Mouse (Mus musculus) MEL (cell line): ENCODE measurements around the gene Lmntd1. TPM values are rescaled to one million over a fixed set of nuclear protein-coding genes. Genes with fewer than 3 reads are reported as not detected.

ENCODE experiments used
- DNase-seq: peaks from one replicate; pipeline ENCODE4 v3.0.0; 2011; ENCODE audit warnings: low read depth, low spot score
- H3K27ac ChIP-seq: 2 replicates; pipeline ENCODE4 v1.5.1; 2012; ENCODE audit warnings: low read depth, mild to moderate bottlenecking, control low read depth, low read length, moderate library complexity; ENCODE audit not compliant: control insufficient read depth
- H3K27me3 ChIP-seq, 2 experiments: fragments of 150-350 bp in 1 of 2; sonication (generic) in 1 of 2; 2 replicates each; pipeline ENCODE4 v1.6.1; 2012; ENCODE audit warnings: low read length in 2 of 2, mild to moderate bottlenecking in 2 of 2, improper control_type of control experiment in 1 of 2, moderate library complexity in 1 of 2; ENCODE audit not compliant: insufficient read depth in 2 of 2, control insufficient read depth in 1 of 2
- H3K36me3 ChIP-seq, 2 experiments: 2 replicates each; pipeline ENCODE4 v1.6.1; 2012 to 2014; ENCODE audit warnings: low read length in 2 of 2, improper control_type of control experiment in 1 of 2, inconsistent platforms in 1 of 2, mild to moderate bottlenecking in 1 of 2; ENCODE audit not compliant: insufficient read depth in 2 of 2, control insufficient read depth in 1 of 2
- H3K4me1 ChIP-seq, 2 experiments: fragments of 150-350 bp in 1 of 2; sonication (generic) in 1 of 2; 2 replicates each; pipeline ENCODE4 v1.6.1; 2012; ENCODE audit warnings: low read length in 2 of 2, improper control_type of control experiment in 1 of 2, mild to moderate bottlenecking in 1 of 2; ENCODE audit not compliant: insufficient read depth in 2 of 2, control insufficient read depth in 1 of 2
- H3K4me3 ChIP-seq, 2 experiments: fragments of 150-350 bp in 1 of 2; sonication (generic) in 1 of 2; 2 replicates each; pipeline ENCODE4 v1.5.1; 2012; ENCODE audit warnings: low read depth in 2 of 2, low read length in 2 of 2, mild to moderate bottlenecking in 2 of 2, moderate library complexity in 2 of 2, control low read depth in 1 of 2, improper control_type of control experiment in 1 of 2; ENCODE audit not compliant: control insufficient read depth in 1 of 2, insufficient read depth in 1 of 2
- H3K79me2 ChIP-seq: 2 replicates; pipeline ENCODE4 v1.6.1; 2012; ENCODE audit warnings: mild to moderate bottlenecking, low read length, moderate library complexity; ENCODE audit not compliant: control insufficient read depth, poor library complexity, insufficient read depth
- H3K9ac ChIP-seq: 2 replicates; pipeline ENCODE4 v1.6.1; 2012; ENCODE audit warnings: low read depth, mild to moderate bottlenecking, control low read depth, low read length, moderate library complexity; ENCODE audit not compliant: control insufficient read depth, poor library complexity, severe bottlenecking
- H3K9me3 ChIP-seq: fragments of 150-350 bp; sonication (generic); replicated peaks from 2 replicates; pipeline ENCODE4 v1.6.1; 2012; ENCODE audit warnings: mild to moderate bottlenecking, low read length, improper control_type of control experiment, moderate library complexity; ENCODE audit not compliant: insufficient read depth
- CHD1 ChIP-seq: IDR thresholded peaks from 2 replicates; pipeline ENCODE4 v1.6.1; 2012; ENCODE audit warnings: low read depth, mild to moderate bottlenecking, inconsistent platforms, low read length, improper control_type of control experiment
- CTCF ChIP-seq, 3 experiments: IDR thresholded peaks in 2 of 3; conservative IDR thresholded peaks in 1 of 3; 2 replicates each; pipeline ENCODE4 v1.5.1; 2011 to 2012; ENCODE audit warnings: low read length in 3 of 3, low read depth in 2 of 3, mild to moderate bottlenecking in 2 of 3, improper control_type of control experiment in 1 of 3, inconsistent platforms in 1 of 3, mixed read lengths in 1 of 3, moderate library complexity in 1 of 3; ENCODE audit not compliant: control insufficient read depth in 1 of 3, insufficient read depth in 1 of 3, poor library complexity in 1 of 3, severe bottlenecking in 1 of 3
- E2F4 ChIP-seq: IDR thresholded peaks from 2 replicates; pipeline ENCODE4 v1.6.1; 2011; ENCODE audit warnings: low read depth, low read length, improper control_type of control experiment, borderline replicate concordance
- ELF1 ChIP-seq: IDR thresholded peaks from 2 replicates; pipeline ENCODE4 v1.6.1; 2014; ENCODE audit warnings: low read depth, mild to moderate bottlenecking, inconsistent platforms, low read length, improper control_type of control experiment, moderate library complexity
- EP300 ChIP-seq, 2 experiments: IDR thresholded peaks; 2 replicates each; pipeline ENCODE4 v1.6.1; 2011; ENCODE audit warnings: improper control_type of control experiment in 2 of 2, low read length in 2 of 2, low read depth in 1 of 2, mild to moderate bottlenecking in 1 of 2
- ETS1 ChIP-seq: IDR thresholded peaks from 2 replicates; pipeline ENCODE4 v1.6.1; 2012; ENCODE audit warnings: low read depth, mild to moderate bottlenecking, inconsistent platforms, low read length, improper control_type of control experiment, moderate library complexity
- GABPA ChIP-seq: IDR thresholded peaks from 2 replicates; pipeline ENCODE4 v1.6.1; 2012; ENCODE audit warnings: low read depth, mild to moderate bottlenecking, inconsistent platforms, low read length, improper control_type of control experiment, moderate library complexity
- GATA1 ChIP-seq: IDR thresholded peaks from 2 replicates; pipeline ENCODE4 v1.6.1; 2011; ENCODE audit warnings: low read depth, low read length, improper control_type of control experiment
- HCFC1 ChIP-seq: IDR thresholded peaks from 2 replicates; pipeline ENCODE4 v1.6.1; 2012; ENCODE audit warnings: low read depth, mild to moderate bottlenecking, inconsistent platforms, low read length, improper control_type of control experiment, moderate library complexity
- MXI1 ChIP-seq: IDR thresholded peaks from 2 replicates; pipeline ENCODE4 v1.6.1; 2011; ENCODE audit warnings: mild to moderate bottlenecking, low read depth, low read length, improper control_type of control experiment
- POLR2A ChIP-seq, 2 experiments: IDR thresholded peaks; 2 replicates each; pipeline ENCODE4 v1.6.1; 2011 to 2012; ENCODE audit warnings: low read length in 2 of 2, mild to moderate bottlenecking in 2 of 2, control low read depth in 1 of 2, improper control_type of control experiment in 1 of 2, low read depth in 1 of 2, moderate library complexity in 1 of 2; ENCODE audit not compliant: control insufficient read depth in 1 of 2, insufficient read depth in 1 of 2, poor library complexity in 1 of 2
- POLR2AphosphoS2 ChIP-seq: IDR thresholded peaks from 2 replicates; pipeline ENCODE4 v1.6.1; 2011; ENCODE audit warnings: low read length, improper control_type of control experiment
- RAD21 ChIP-seq: IDR thresholded peaks from 2 replicates; pipeline ENCODE4 v1.6.1; 2011; ENCODE audit warnings: mild to moderate bottlenecking, low read depth, low read length, improper control_type of control experiment
- TAL1 ChIP-seq: IDR thresholded peaks from 2 replicates; pipeline ENCODE4 v1.6.1; 2012; ENCODE audit warnings: mild to moderate bottlenecking, inconsistent platforms, low read length, moderate library complexity, mixed read lengths
- TBP ChIP-seq: IDR thresholded peaks from 2 replicates; pipeline ENCODE4 v1.8.0; 2011; ENCODE audit warnings: low read depth, low read length, improper control_type of control experiment
- TCF12 ChIP-seq: IDR thresholded peaks from 2 replicates; pipeline ENCODE4 v1.6.1; 2014; ENCODE audit warnings: low read depth, mild to moderate bottlenecking, inconsistent platforms, low read length, improper control_type of control experiment, moderate library complexity
- UBTF ChIP-seq: IDR thresholded peaks from 2 replicates; pipeline ENCODE4 v1.6.1; 2012; ENCODE audit warnings: low read depth, mild to moderate bottlenecking, inconsistent platforms, low read length, improper control_type of control experiment, moderate library complexity, borderline replicate concordance; ENCODE audit not compliant: insufficient read depth
- USF2 ChIP-seq, 2 experiments: IDR thresholded peaks; 2 replicates each; pipeline ENCODE4 v1.6.1; 2011 to 2012; ENCODE audit warnings: improper control_type of control experiment in 2 of 2, low read length in 2 of 2, borderline replicate concordance in 1 of 2, inconsistent platforms in 1 of 2, low read depth in 1 of 2, mild to moderate bottlenecking in 1 of 2; ENCODE audit not compliant: insufficient read depth in 1 of 2
- ZC3H11A ChIP-seq: IDR thresholded peaks from 2 replicates; pipeline ENCODE4 v1.6.1; 2012; ENCODE audit warnings: low read depth, mild to moderate bottlenecking, inconsistent platforms, low read length, improper control_type of control experiment
- ZKSCAN1 ChIP-seq: IDR thresholded peaks from 2 replicates; pipeline ENCODE4 v1.6.1; 2012; ENCODE audit warnings: low read depth, mild to moderate bottlenecking, inconsistent platforms, low read length, improper control_type of control experiment, moderate library complexity
- ZMIZ1 ChIP-seq: IDR thresholded peaks from 2 replicates; pipeline ENCODE4 v1.6.1; 2012; ENCODE audit warnings: low read depth, mild to moderate bottlenecking, inconsistent platforms, low read length, improper control_type of control experiment, moderate library complexity
- ZNF384 ChIP-seq: IDR thresholded peaks from 2 replicates; pipeline ENCODE4 v1.6.1; 2012; ENCODE audit warnings: low read depth, mild to moderate bottlenecking, inconsistent platforms, low read length, improper control_type of control experiment
- polyA plus RNA-seq, 2 experiments: library from polyadenylated mRNA; stranded (reverse) in 1 of 2; unstranded in 1 of 2; fragments of >175 nt in 1 of 2; fragments of >200 nt in 1 of 2; gene quantifications; 2 replicates each; pipeline versions ENCODE4 v1.2.1 to v1.2.4; 2012; ENCODE audit warnings: low replicate concordance in 2 of 2, low read depth in 1 of 2; ENCODE audit not compliant: insufficient read length in 2 of 2, insufficient read depth in 1 of 2, missing spikeins in 1 of 2
- total RNA-seq: library from RNA; depleted of rRNA; stranded (reverse); fragments of 300-350 nt; gene quantifications from 2 replicates; pipeline ENCODE4 v1.2.3, GENCODE M21; 2012

Lmntd1 gene
- total and polyA plus RNA-seq, 3 experiments: not detected

- Histone ChIP-seq H3K27me3 (no peaks in the 10 kb centered on the region), H3K36me3 (no peaks in the 10 kb centered on the region), H3K4me3 (no peak overlapping the region), H3K9me3 (no peaks in the 10 kb centered on the region)
- no peak for TF ChIP-seq ZKSCAN1
- TF ChIP-seq, all 39 proteins: peak for 0
- no peaks in the 10 kb centered on the region for H3K79me2 ChIP-seq
- no peak for DNase-seq
- no peak overlapping the region for H3K9ac ChIP-seq
- no peaks in the 10 kb centered on the region for H3K4me1 ChIP-seq
- H3K27ac ChIP-seq: no peak overlapping the region
Measured at GRCm38 (mm10) chr6:145387378-145387777, 226.7 kb downstream of the Lmntd1 start.

GRCm38 (mm10) chr6:145382586-145383380, 231.3 kb downstream of the Lmntd1 start:
- no peak for TF ChIP-seq GABPA
- no peak for TF ChIP-seq TAL1
- no peak for TF ChIP-seq CTCF (IDR thresholded peaks at IDR 0.05 in 2 of 3, conservative IDR thresholded peaks at IDR 0.05 in 1 of 3; ENCODE audit: control insufficient read depth in 1 of 3, insufficient read depth in 1 of 3, low read depth in 2 of 3, low read length in 3 of 3, poor library complexity in 1 of 3, severe bottlenecking in 1 of 3)
- no peak for TF ChIP-seq USF2 (IDR thresholded peaks at IDR 0.05; ENCODE audit: borderline replicate concordance in 1 of 2, insufficient read depth in 1 of 2, low read depth in 1 of 2, low read length in 2 of 2)
- TF ChIP-seq POLR2AphosphoS2: no peak
- no peak for TF ChIP-seq CHD1
- no peak for TF ChIP-seq POLR2A (IDR thresholded peaks at IDR 0.05; ENCODE audit: control insufficient read depth in 1 of 2, insufficient read depth in 1 of 2, low read depth in 1 of 2, low read length in 2 of 2, poor library complexity in 1 of 2)
- TF ChIP-seq E2F4: no peak
- TF ChIP-seq TCF12: no peak
- TF ChIP-seq GATA1: no peak
- no peak for TF ChIP-seq EP300 (IDR thresholded peaks at IDR 0.05; ENCODE audit: low read depth in 1 of 2, low read length in 2 of 2)
- no peak overlapping the region for H3K9ac ChIP-seq
- H3K9me3 ChIP-seq: no peaks in the 10 kb centered on the region
- DNase-seq: no peak
- H3K36me3 ChIP-seq: no peaks in the 10 kb centered on the region
- no peak overlapping the region for H3K27ac ChIP-seq
- H3K4me3 ChIP-seq: no peak overlapping the region
- H3K4me1 ChIP-seq: no peaks in the 10 kb centered on the region
- no peaks in the 10 kb centered on the region for H3K27me3 ChIP-seq
- H3K79me2 ChIP-seq: no peaks in the 10 kb centered on the region

- no peaks in the 10 kb centered on the region for H3K9me3 ChIP-seq
- no peak overlapping the region for H3K4me3 ChIP-seq
- no peaks in the 10 kb centered on the region for H3K27me3 ChIP-seq
- TF ChIP-seq TBP: no peak
- TF ChIP-seq ETS1: no peak
- TF ChIP-seq MXI1: no peak
- no peak for TF ChIP-seq RAD21
- TF ChIP-seq ZKSCAN1: no peak
- TF ChIP-seq ZMIZ1: no peak
- no peak for TF ChIP-seq ZC3H11A
- TF ChIP-seq ZNF384: no peak
- TF ChIP-seq E2F4: no peak
- no peak for TF ChIP-seq UBTF
- TF ChIP-seq HCFC1: no peak
- no peak for TF ChIP-seq ELF1
- no peak for TF ChIP-seq TCF12
- TF ChIP-seq, all 39 proteins: peak for 0
- H3K79me2 ChIP-seq: no peaks in the 10 kb centered on the region
- no peak overlapping the region for H3K9ac ChIP-seq
- DNase-seq: no peak
- H3K27ac ChIP-seq: no peak overlapping the region
- H3K36me3 ChIP-seq: no peaks in the 10 kb centered on the region
- H3K4me1 ChIP-seq: no peaks in the 10 kb centered on the region
Measured at GRCm38 (mm10) chr6:145380961-145381360, 233.2 kb downstream of the Lmntd1 start.
